Mouse (Mus musculus): ENCODE measurements around the gene Adad1. TPM values are rescaled to one million over a fixed set of nuclear protein-coding genes. Genes with fewer than 3 reads are reported as not detected.

Gene Adad1
- total and polyA plus RNA-seq, 3 experiments: not detected

DNA sequence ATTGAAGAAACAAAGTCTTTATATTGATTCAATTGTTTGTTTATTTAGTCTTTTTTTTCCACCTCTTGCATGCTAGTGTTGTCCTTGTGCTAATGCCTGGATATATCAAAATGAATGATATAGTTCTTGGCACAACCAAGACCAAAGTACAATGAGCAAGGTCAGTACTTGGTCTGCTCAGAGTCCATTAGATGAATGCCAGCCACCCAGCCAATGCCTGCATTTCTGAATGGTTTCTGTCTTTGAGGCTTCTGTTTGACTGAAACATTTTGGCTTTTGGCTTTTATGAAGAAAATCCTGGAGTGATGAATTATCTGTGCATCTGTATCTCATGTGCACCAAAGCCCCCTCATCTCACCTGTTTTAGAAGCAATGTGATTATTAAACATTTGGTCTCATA, 23.5 kb upstream of the Adad1 start:
- H3K4me1 ChIP-seq (ENCODE audit: control insufficient read depth in 1 of 2, insufficient read depth in 2 of 2): peaks cover under 1 to 9% of the 10 kb centered on the region in 2 experiments; a peak in 3 of 4 replicates
- no peak for TF ChIP-seq IRF4 (IDR thresholded peaks at IDR 0.05; ENCODE audit: low read depth, low read length)
- TF ChIP-seq HCFC1 (IDR thresholded peaks at IDR 0.05; ENCODE audit: low read depth, low read length): no peak
- in situ Hi-C loops (cut with MboI; ENCODE audit: low pct_ligation_motif_present, low pct_unique_long_range_greater_than_20kb, low sequenced_read_pairs) (no loop called here), dilution Hi-C loops (cut with MboI; ENCODE audit: extremely low pct_ligation_motif_present, extremely low pct_unique_long_range_greater_than_20kb, low sequenced_read_pairs) (no loop called here)
- no peak overlapping the region for H3K4me2 ChIP-seq (ENCODE audit: insufficient read depth, low read depth, poor library complexity, severe bottlenecking)
- H3K4me3 ChIP-seq (replicated peaks in 1 of 3; ENCODE audit: low read depth in 2 of 3, low read length in 2 of 3, poor library complexity in 1 of 3): no peak overlapping the region
- H3K9ac ChIP-seq (ENCODE audit: insufficient read depth, low read depth): no peak overlapping the region
- no peaks in the 10 kb centered on the region for H3K27me3 ChIP-seq (replicated peaks)
- no peaks in the 10 kb centered on the region for H3K9me3 ChIP-seq (replicated peaks; ENCODE audit: low read length)
- H3K36me3 ChIP-seq (replicated peaks in 1 of 2; ENCODE audit: control insufficient read depth in 1 of 2, insufficient read depth in 1 of 2, low read length in 1 of 2): peaks cover 20 to 72% of the 10 kb centered on the region in 2 experiments
- no peaks in the 10 kb centered on the region for H3K79me2 ChIP-seq (replicated peaks; ENCODE audit: control insufficient read depth, extremely low read depth, insufficient read depth, poor library complexity, severe bottlenecking)
- no peak for DNase-seq (ENCODE audit: extremely low read depth)
- H3K27ac ChIP-seq (ENCODE audit: insufficient read depth, low read depth): no peak overlapping the region

DNA sequence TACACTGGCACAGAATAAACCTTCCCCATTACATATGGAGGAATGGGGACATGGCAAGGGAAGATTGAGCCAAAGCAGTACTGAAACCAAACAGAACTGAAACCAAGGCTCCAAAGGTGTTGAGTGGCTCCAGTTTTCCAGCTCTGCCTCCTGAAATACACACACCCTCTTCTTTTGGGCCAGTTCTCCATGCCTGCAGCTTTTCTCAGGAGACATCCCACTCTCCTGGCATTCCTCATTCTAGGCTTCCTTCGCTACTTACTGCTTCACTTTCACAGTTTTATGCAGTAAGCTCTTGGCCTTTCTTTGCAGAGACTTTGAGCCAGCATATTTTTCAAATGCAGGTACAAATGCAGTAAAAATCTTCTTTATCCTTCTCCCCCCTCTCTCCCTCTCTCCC, 11.8 kb upstream of the Adad1 start:
- no peak overlapping the region for H3K9ac ChIP-seq (ENCODE audit: insufficient read depth, low read depth)
- TF ChIP-seq GABPA (IDR thresholded peaks at IDR 0.05; ENCODE audit: insufficient replicate concordance, low read depth, low read length) (no peak), NELFE (IDR thresholded peaks at IDR 0.05; ENCODE audit: low read depth, low read length) (no peak), USF1 (IDR thresholded peaks at IDR 0.05; ENCODE audit: low read depth, low read length) (no peak), MAX (IDR thresholded peaks at IDR 0.05; ENCODE audit: low read length) (no peak), POLR2AphosphoS2 (IDR thresholded peaks at IDR 0.05; ENCODE audit: low read depth, low read length) (no peak), JUND (conservative IDR thresholded peaks at IDR 0.05; ENCODE audit: low read depth, low read length) (no peak)
- H3K27ac ChIP-seq (ENCODE audit: insufficient read depth, low read depth): no peak overlapping the region
- H3K4me2 ChIP-seq (ENCODE audit: insufficient read depth, low read depth, poor library complexity, severe bottlenecking): no peak overlapping the region
- no peaks in the 10 kb centered on the region for H3K9me3 ChIP-seq (replicated peaks; ENCODE audit: low read length)
- in situ Hi-C loops (cut with MboI; ENCODE audit: low pct_ligation_motif_present, low pct_unique_long_range_greater_than_20kb, low sequenced_read_pairs) (no loop called here), dilution Hi-C loops (cut with MboI; ENCODE audit: extremely low pct_ligation_motif_present, extremely low pct_unique_long_range_greater_than_20kb, low sequenced_read_pairs) (no loop called here)
- no peak for DNase-seq (ENCODE audit: extremely low read depth)
- H3K27me3 ChIP-seq (replicated peaks): no peaks in the 10 kb centered on the region
- no peaks in the 10 kb centered on the region for H3K4me1 ChIP-seq (ENCODE audit: control insufficient read depth in 1 of 2, insufficient read depth in 2 of 2)
- H3K4me3 ChIP-seq (replicated peaks in 1 of 3; ENCODE audit: low read depth in 2 of 3, low read length in 2 of 3, poor library complexity in 1 of 3): no peak overlapping the region
- H3K36me3 ChIP-seq (replicated peaks in 1 of 2; ENCODE audit: control insufficient read depth in 1 of 2, insufficient read depth in 1 of 2, low read length in 1 of 2): peaks cover 14 to 41% of the 10 kb centered on the region in 2 experiments
- H3K79me2 ChIP-seq (replicated peaks; ENCODE audit: control insufficient read depth, extremely low read depth, insufficient read depth, poor library complexity, severe bottlenecking): no peaks in the 10 kb centered on the region

DNA sequence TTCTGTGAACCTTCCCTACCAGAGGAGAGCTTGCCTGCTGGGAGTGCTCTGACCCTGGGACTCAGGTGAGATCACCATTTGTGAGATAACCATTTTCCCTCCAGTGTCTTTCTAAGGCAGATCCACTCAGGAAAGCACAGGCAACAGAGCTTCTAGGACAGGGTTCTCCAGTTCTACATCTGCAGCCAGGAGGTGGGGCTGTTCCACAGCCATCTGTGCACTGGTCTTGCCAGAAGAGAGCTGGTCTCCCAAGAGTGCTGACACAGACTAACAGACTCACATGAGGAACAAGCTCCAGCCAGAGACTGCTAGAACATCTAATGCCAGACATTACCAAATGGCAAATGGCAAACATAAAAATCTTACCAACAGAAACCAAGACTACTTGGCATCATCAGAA, 9.9 kb downstream of the Adad1 start:
- Histone ChIP-seq H3K4me2 (ENCODE audit: insufficient read depth, low read depth, poor library complexity, severe bottlenecking) (no peak overlapping the region), H3K9me3 (replicated peaks; ENCODE audit: low read length) (peaks cover 3% of the 10 kb centered on the region), H3K79me2 (replicated peaks; ENCODE audit: control insufficient read depth, extremely low read depth, insufficient read depth, poor library complexity, severe bottlenecking) (no peaks in the 10 kb centered on the region), H3K36me3 (replicated peaks in 1 of 2; ENCODE audit: control insufficient read depth in 1 of 2, insufficient read depth in 1 of 2, low read length in 1 of 2) (no peaks in the 10 kb centered on the region), H3K4me3 (replicated peaks in 1 of 3; ENCODE audit: low read depth in 2 of 3, low read length in 2 of 3, poor library complexity in 1 of 3) (no peak overlapping the region), H3K9ac (ENCODE audit: insufficient read depth, low read depth) (no peak overlapping the region), H3K27me3 (replicated peaks) (no peaks in the 10 kb centered on the region), H3K27ac (ENCODE audit: insufficient read depth, low read depth) (no peak overlapping the region), H3K4me1 (ENCODE audit: control insufficient read depth in 1 of 2, insufficient read depth in 2 of 2) (no peaks in the 10 kb centered on the region)
- in situ Hi-C loops (cut with MboI; ENCODE audit: low pct_ligation_motif_present, low pct_unique_long_range_greater_than_20kb, low sequenced_read_pairs) (no loop called here), dilution Hi-C loops (cut with MboI; ENCODE audit: extremely low pct_ligation_motif_present, extremely low pct_unique_long_range_greater_than_20kb, low sequenced_read_pairs) (no loop called here)
- peak; percentile 22 for DNase-seq (ENCODE audit: extremely low read depth)
- TF ChIP-seq SMC3 (IDR thresholded peaks at IDR 0.05; ENCODE audit: low read depth, low read length): peak; percentile 53
- TF ChIP-seq CTCF (conservative IDR thresholded peaks at IDR 0.05 in 1 of 2, IDR thresholded peaks at IDR 0.05 in 1 of 2; ENCODE audit: low read depth in 2 of 2, low read length in 2 of 2): peak in 1 of 2 experiments; percentile 61; a peak in 2 of 4 replicates
- peak; percentile 54 for TF ChIP-seq RAD21 (IDR thresholded peaks at IDR 0.05; ENCODE audit: low read depth, low read length)
- no peak for TF ChIP-seq MYC (IDR thresholded peaks at IDR 0.05; ENCODE audit: low read depth, low read length)
